Mouse (Mus musculus) limb, embryonic 12.5 days (tissue): ENCODE measurements at regions not wholly inside any gene's neighbourhood (a gene's known extent, or its start where the extent isn't known, plus 50 kb on each side); places are given as distances from the start of the nearest gene placed in this dataset.

Experiments used
- ATAC-seq: fragments of 200-750 bp; cut with Nextera tagmentation; 2 replicates; pipeline ENCODE4 v1.8.0; 2017; ENCODE audit warnings: low read depth, moderate TSS enrichment; ENCODE audit not compliant: insufficient number of reproducible peaks, insufficient read depth, low FRiP score, low TSS enrichment
- H3K27ac ChIP-seq: fragments of 300-500 bp; sonication (generic); 2 replicates; pipeline ENCODE4 v1.5.1; 2016; ENCODE audit warnings: mild to moderate bottlenecking, moderate library complexity
- H3K27me3 ChIP-seq: fragments of 300-500 bp; sonication (generic); 2 replicates; pipeline ENCODE4 v1.6.1; 2016; ENCODE audit warnings: mild to moderate bottlenecking, moderate library complexity
- H3K36me3 ChIP-seq: fragments of 300-500 bp; sonication (generic); 2 replicates; pipeline ENCODE4 v1.6.1; 2016; ENCODE audit warnings: mild to moderate bottlenecking, moderate library complexity
- H3K4me1 ChIP-seq: fragments of 300-500 bp; sonication (generic); replicated peaks from 2 replicates; pipeline ENCODE4 v1.6.1; 2016
- H3K4me2 ChIP-seq: fragments of 300-500 bp; sonication (generic); 2 replicates; pipeline ENCODE4 v1.6.1; 2016; ENCODE audit warnings: mild to moderate bottlenecking, moderate library complexity
- H3K4me3 ChIP-seq: fragments of 300-500 bp; sonication (generic); replicated peaks from 2 replicates; pipeline ENCODE4 v1.5.1; 2016; ENCODE audit warnings: mild to moderate bottlenecking
- H3K9ac ChIP-seq: fragments of 300-500 bp; sonication (generic); replicated peaks from 2 replicates; pipeline ENCODE4 v1.6.1; 2016; ENCODE audit warnings: mild to moderate bottlenecking, moderate library complexity
- H3K9me3 ChIP-seq: fragments of 300-500 bp; sonication (generic); 2 replicates; pipeline ENCODE4 v1.6.1; 2016; ENCODE audit warnings: mild to moderate bottlenecking, moderate library complexity
- WGBS: fragments of 180-500 bp; shearing (Covaris S2); methylation state at CpG from one replicate; pipeline ENCODE4 v1.1.7; 2016; 5-methylcytosine and 5-hydroxymethylcytosine counted together

- ATAC-seq, result no peak
- Histone ChIP-seq H3K36me3 (no peaks in the 10 kb centered on the region), H3K4me2 (no peak overlapping the region), H3K27me3 (no peaks in the 10 kb centered on the region), H3K9me3 (no peaks in the 10 kb centered on the region), H3K4me1 (no peaks in the 10 kb centered on the region), H3K27ac (no peak overlapping the region), H3K4me3 (no peak overlapping the region), H3K9ac (no peak overlapping the region)
- WGBS, result 86% methylated on average over 3 of the region's 3 CpGs
Observed at GRCm38 (mm10) chr13:72417816-72418215, 210.8 kb upstream of the Irx2 start.

GRCm38 (mm10) chr13:72418285-72418684 is 210.3 kb upstream of the Irx2 start:
- no peak overlapping the region for H3K4me2 ChIP-seq
- no peak overlapping the region for H3K4me3 ChIP-seq
- WGBS, result 84% methylated on average over 2 of the region's 2 CpGs
- H3K4me1 ChIP-seq, result no peaks in the 10 kb centered on the region
- H3K27me3 ChIP-seq, result no peaks in the 10 kb centered on the region
- no peak overlapping the region for H3K9ac ChIP-seq
- ATAC-seq, result no peak
- no peak overlapping the region for H3K27ac ChIP-seq
- no peaks in the 10 kb centered on the region for H3K36me3 ChIP-seq
- no peaks in the 10 kb centered on the region for H3K9me3 ChIP-seq

- Histone ChIP-seq H3K4me2 (no peak overlapping the region), H3K27ac (no peak overlapping the region), H3K36me3 (no peaks in the 10 kb centered on the region), H3K9ac (no peak overlapping the region), H3K27me3 (no peaks in the 10 kb centered on the region), H3K4me3 (no peak overlapping the region), H3K4me1 (no peaks in the 10 kb centered on the region), H3K9me3 (no peaks in the 10 kb centered on the region)
- WGBS, result 93% methylated on average over 4 of the region's 4 CpGs
- ATAC-seq, result no peak
Observed at GRCm38 (mm10) chr13:72419532-72419931, 209.1 kb upstream of the Irx2 start.

GRCm38 (mm10) chr13:72425917-72426316 is 202.7 kb upstream of the Irx2 start:
- 21% methylated on average over 8 of the region's 8 CpGs for WGBS
- peak; percentile 69; the same call in 1 of the 2 replicates for ATAC-seq

GRCm38 (mm10) chr13:72445336-72445735 is 183.3 kb upstream of the Irx2 start:
- 74% methylated on average over 3 of the region's 3 CpGs for WGBS
- no peak for ATAC-seq
- no peak overlapping the region for H3K9ac ChIP-seq

More at GRCm38 (mm10) chr13:72425917-72426316, 202.7 kb upstream of the Irx2 start:
- Histone ChIP-seq H3K4me1 (peaks cover 12% of the 10 kb centered on the region), H3K9me3 (no peaks in the 10 kb centered on the region), H3K9ac (no peak overlapping the region), H3K27ac (no peak overlapping the region), H3K4me3 (no peak overlapping the region), H3K4me2 (no peak overlapping the region), H3K27me3 (no peaks in the 10 kb centered on the region), H3K36me3 (no peaks in the 10 kb centered on the region)

GRCm38 (mm10) chr13:72448458-72449058 is 180.1 kb upstream of the Irx2 start:
- H3K36me3 ChIP-seq, result no peaks in the 10 kb centered on the region
- H3K27ac ChIP-seq, result no peak overlapping the region
- no peak overlapping the region for H3K4me3 ChIP-seq
- no peak overlapping the region for H3K4me2 ChIP-seq
- no peak overlapping the region for H3K9ac ChIP-seq
- no peaks in the 10 kb centered on the region for H3K27me3 ChIP-seq
- no peak for ATAC-seq
- H3K9me3 ChIP-seq, result no peaks in the 10 kb centered on the region
- no peaks in the 10 kb centered on the region for H3K4me1 ChIP-seq
- 79% methylated on average over 5 of the region's 5 CpGs for WGBS

More at GRCm38 (mm10) chr13:72445336-72445735, 183.3 kb upstream of the Irx2 start:
- Histone ChIP-seq H3K27me3 (no peaks in the 10 kb centered on the region), H3K4me3 (no peak overlapping the region), H3K4me2 (no peak overlapping the region), H3K27ac (no peak overlapping the region), H3K4me1 (no peaks in the 10 kb centered on the region), H3K36me3 (no peaks in the 10 kb centered on the region), H3K9me3 (no peaks in the 10 kb centered on the region)

- H3K4me1 ChIP-seq, result no peaks in the 10 kb centered on the region
- no peak overlapping the region for H3K27ac ChIP-seq
- no peak overlapping the region for H3K4me3 ChIP-seq
- H3K27me3 ChIP-seq, result peaks cover 20% of the 10 kb centered on the region
- 41% methylated on average over 7 of the region's 7 CpGs for WGBS
- H3K4me2 ChIP-seq, result no peak overlapping the region
- ATAC-seq, result no peak
- H3K9ac ChIP-seq, result no peak overlapping the region
- H3K9me3 ChIP-seq, result 0 out of 2 replicates have a peak, but pooled peaks cover 4% of the 10 kb centered on the region
- H3K36me3 ChIP-seq, result no peaks in the 10 kb centered on the region
Observed at GRCm38 (mm10) chr13:72495353-72495752, 133.3 kb upstream of the Irx2 start.

- no peak for ATAC-seq
- 73% methylated on average over 5 of the region's 5 CpGs for WGBS
- H3K36me3 ChIP-seq, result no peaks in the 10 kb centered on the region
Observed at GRCm38 (mm10) chr13:72497036-72497435, 131.6 kb upstream of the Irx2 start.

GRCm38 (mm10) chr13:72497521-72497920 is 131.1 kb upstream of the Irx2 start:
- no peak overlapping the region for H3K4me2 ChIP-seq
- H3K36me3 ChIP-seq, result no peaks in the 10 kb centered on the region
- no peak overlapping the region for H3K9ac ChIP-seq
- no peak for ATAC-seq
- H3K4me1 ChIP-seq, result no peaks in the 10 kb centered on the region
- H3K27me3 ChIP-seq, result peaks cover 20% of the 10 kb centered on the region
- H3K4me3 ChIP-seq, result no peak overlapping the region
- H3K27ac ChIP-seq, result no peak overlapping the region
- 12% methylated on average over 10 of the region's 10 CpGs for WGBS
- H3K9me3 ChIP-seq, result no peaks in the 10 kb centered on the region

More at GRCm38 (mm10) chr13:72497036-72497435, 131.6 kb upstream of the Irx2 start:
- H3K4me3 ChIP-seq, result no peak overlapping the region
- no peak overlapping the region for H3K4me2 ChIP-seq
- no peaks in the 10 kb centered on the region for H3K4me1 ChIP-seq
- H3K27ac ChIP-seq, result no peak overlapping the region
- H3K9ac ChIP-seq, result no peak overlapping the region
- peaks cover 20% of the 10 kb centered on the region for H3K27me3 ChIP-seq
- H3K9me3 ChIP-seq, result no peaks in the 10 kb centered on the region

- no peak for ATAC-seq
Observed at GRCm38 (mm10) chr13:72505954-72506353, 122.7 kb upstream of the Irx2 start.

GRCm38 (mm10) chr13:72538633-72539032 is 90.0 kb upstream of the Irx2 start:
- no peak for ATAC-seq
- 90% methylated on average over 4 of the region's 4 CpGs for WGBS
- Histone ChIP-seq H3K27me3 (peaks cover 4% of the 10 kb centered on the region; the same call in 1 of the 2 replicates), H3K4me1 (no peaks in the 10 kb centered on the region), H3K9ac (no peak overlapping the region), H3K4me3 (no peak overlapping the region), H3K9me3 (no peaks in the 10 kb centered on the region), H3K27ac (no peak overlapping the region), H3K4me2 (no peak overlapping the region), H3K36me3 (no peaks in the 10 kb centered on the region)

More at GRCm38 (mm10) chr13:72505954-72506353, 122.7 kb upstream of the Irx2 start:
- H3K4me2 ChIP-seq, result no peak overlapping the region
- H3K9me3 ChIP-seq, result no peaks in the 10 kb centered on the region
- 90% methylated on average over 4 of the region's 4 CpGs for WGBS
- no peaks in the 10 kb centered on the region for H3K4me1 ChIP-seq
- H3K4me3 ChIP-seq, result no peak overlapping the region
- H3K27me3 ChIP-seq, result no peaks in the 10 kb centered on the region
- H3K27ac ChIP-seq, result no peak overlapping the region
- no peak overlapping the region for H3K9ac ChIP-seq
- no peaks in the 10 kb centered on the region for H3K36me3 ChIP-seq

GRCm38 (mm10) chr13:72541706-72542105 is 86.9 kb upstream of the Irx2 start:
- no peak overlapping the region for H3K4me3 ChIP-seq

More at GRCm38 (mm10) chr13:72541706-72542105, 86.9 kb upstream of the Irx2 start:
- peaks cover 4% of the 10 kb centered on the region; the same call in 1 of the 2 replicates for H3K27me3 ChIP-seq
- no peak overlapping the region for H3K4me2 ChIP-seq
- no peaks in the 10 kb centered on the region for H3K4me1 ChIP-seq
- no peak overlapping the region for H3K27ac ChIP-seq
- H3K9ac ChIP-seq, result no peak overlapping the region
- no peaks in the 10 kb centered on the region for H3K9me3 ChIP-seq
- no peak for ATAC-seq
- 91% methylated on average over 3 of the region's 3 CpGs for WGBS
- no peaks in the 10 kb centered on the region for H3K36me3 ChIP-seq
